In genomic region chr9:106405275-106405674, GRCm38 (mm10) we compare ENCODE assay signal across 12 mouse cellular contexts. TPM values are rescaled to one million over a fixed set of nuclear protein-coding genes. Genes with fewer than 3 reads are reported as not detected.
DNase-seq lines count a peak whose midpoint lies in the region; ATAC-seq and TF ChIP-seq lines count a peak whose summit lies in the region.
"Had no signal": no experiment of that assay in that cellular context is flagged by ENCODE, and none has a peak within 500 bp of the region (broad histone marks: within the 10 kb centered on the region; RNA-seq: fewer than 3 reads in every experiment).

No protein-coding gene starts in this region.

- H3K9ac ChIP-seq in forebrain, postnatal 0 days = no peak overlapping the region
- H3K9ac ChIP-seq: hindbrain, embryonic 15.5 days; midbrain, embryonic 12.5 days had no signal

- no peak for ATAC-seq in forebrain, postnatal 0 days

- H3K4me2 ChIP-seq in forebrain, postnatal 0 days (ENCODE audit: low read depth) = no peak overlapping the region
- H3K4me2 ChIP-seq: hindbrain, embryonic 15.5 days; midbrain, embryonic 12.5 days had no signal

- intact Hi-C loops in gastrocnemius, postnatal 36 days (cut with DNase I) = no loop called here

- no peaks in the 10 kb centered on the region for H3K27me3 ChIP-seq in forebrain, postnatal 0 days (ENCODE audit: insufficient read depth, low read length)
- H3K27me3 ChIP-seq: hindbrain, embryonic 15.5 days; midbrain, embryonic 12.5 days had no signal

- H3K27ac ChIP-seq in layer of hippocampus, adult 2 months = no peak overlapping the region
- H3K27ac ChIP-seq in forebrain, postnatal 0 days (ENCODE audit: low read depth, low read length) = no peak overlapping the region
- H3K27ac ChIP-seq: hindbrain, embryonic 15.5 days; midbrain, embryonic 12.5 days had no signal

- DNase-seq in lung, adult 18-20 months = peak; percentile 56 to 71
- DNase-seq in lung, adult 2 months = no peak
- peak; percentile 61 to 69 for DNase-seq in gastrocnemius, postnatal 36 days
- DNase-seq in kidney, adult 9 months = peak; percentile 64
- DNase-seq in lung, postnatal 36 days = peak; percentile 74
- no peak for DNase-seq in thymus, postnatal 14 days
- DNase-seq in layer of hippocampus, adult 2 months (ENCODE audit: low spot score in 2 of 2) = no peak
- DNase-seq in forebrain, postnatal 0 days = no peak
- DNase-seq: cerebellum, adult 11-12 months had no signal

- no peak for TF ChIP-seq CTCF in lung, adult 2 months (IDR thresholded peaks at IDR 0.05; ENCODE audit: insufficient read depth, low read length)
- no peak for TF ChIP-seq CTCF in layer of hippocampus, adult 2 months (conservative IDR thresholded peaks at IDR 0.05)
- TF ChIP-seq CTCF in forebrain, postnatal 0 days (IDR thresholded peaks at IDR 0.05; ENCODE audit: low read depth) = no peak

- H3K4me1 ChIP-seq in lung, adult 2 months (ENCODE audit: control insufficient read depth, insufficient read depth, low read length) = no peaks in the 10 kb centered on the region; the same call in 1 of the 2 replicates
- H3K4me1 ChIP-seq in forebrain, postnatal 0 days (ENCODE audit: insufficient read depth) = no peaks in the 10 kb centered on the region

- H3K4me3 ChIP-seq in lung, adult 2 months (replicated peaks; ENCODE audit: extremely low read depth, low read depth, low read length) = no peak overlapping the region
- H3K4me3 ChIP-seq in layer of hippocampus, adult 2 months = no peak overlapping the region
- H3K4me3 ChIP-seq in forebrain, postnatal 0 days (ENCODE audit: low read depth, low read length) = no peak overlapping the region
- H3K4me3 ChIP-seq: hindbrain, embryonic 15.5 days; midbrain, embryonic 12.5 days had no signal

- TF ChIP-seq POLR2A in lung, adult 2 months (IDR thresholded peaks at IDR 0.05; ENCODE audit: borderline replicate concordance, extremely low read depth, low read depth, low read length) = no peak

- H3K9me3 ChIP-seq in forebrain, postnatal 0 days (ENCODE audit: low read length) = no peaks in the 10 kb centered on the region
- H3K9me3 ChIP-seq: hindbrain, embryonic 15.5 days; midbrain, embryonic 12.5 days had no signal

- 40% methylated on average over 6 of the region's 6 CpGs for WGBS in lung, adult 2 months
- 37% methylated on average over 6 of the region's 6 CpGs for WGBS in forebrain, postnatal 0 days

- H3K36me3 ChIP-seq in forebrain, postnatal 0 days (ENCODE audit: insufficient read depth) = no peaks in the 10 kb centered on the region
- H3K36me3 ChIP-seq: G1E; hindbrain, embryonic 15.5 days; midbrain, embryonic 12.5 days had no signal

RNA-seq across cellular contexts. Expression of gene Rpl29, which starts 24.0 kb away (rescaled TPM):
- 288 and 319 TPM in 2 replicates for polyA plus RNA-seq in lung, adult 2 months (2012; rRNA removed)
- 100 to 1,000 TPM; 218 to 266 TPM for total RNA-seq in gastrocnemius, postnatal 36 days (2021)
- 100 to 1,000 TPM; 260 to 265 TPM for total RNA-seq in layer of hippocampus, adult 2 months (2021)
- total RNA-seq in forebrain, postnatal 0 days (2014; rRNA removed) = 890 and 984 TPM in 2 replicates
- polyA plus RNA-seq in forebrain, postnatal 0 days (2015; fragmentation: Nextera tagmentation; extraction: Ambion mirVana) = 678 and 804 TPM in 2 replicates

RNA-seq across cellular contexts. Expression of gene Acy1, which starts 32.8 kb away (rescaled TPM):
- 6.5 and 10.0 TPM in 2 replicates for polyA plus RNA-seq in lung, adult 2 months (2012; rRNA removed)
- total RNA-seq in gastrocnemius, postnatal 36 days (2021) = 10 to 100 TPM in 1 of 2 experiments, 1 to 10 TPM in 1; 9.0 to 12.3 TPM
- total RNA-seq in layer of hippocampus, adult 2 months (2021) = 10 to 100 TPM; 15.5 to 16.1 TPM
- 12.9 and 18.1 TPM in 2 replicates for total RNA-seq in forebrain, postnatal 0 days (2014; rRNA removed)
- polyA plus RNA-seq in forebrain, postnatal 0 days (2015; fragmentation: Nextera tagmentation; extraction: Ambion mirVana) = 20.5 and 21.0 TPM in 2 replicates

RNA-seq across cellular contexts. Expression of gene Dusp7, which starts 36.8 kb away (rescaled TPM):
- polyA plus RNA-seq in lung, adult 2 months (2012; rRNA removed) = 223 and 262 TPM in 2 replicates
- 10 to 100 TPM; 24.9 to 28.3 TPM for total RNA-seq in gastrocnemius, postnatal 36 days (2021)
- total RNA-seq in layer of hippocampus, adult 2 months (2021) = 10 to 100 TPM; 81.7 to 93.2 TPM
- total RNA-seq in forebrain, postnatal 0 days (2014; rRNA removed) = 43.5 and 44.5 TPM in 2 replicates
- 16.5 and 16.7 TPM in 2 replicates for polyA plus RNA-seq in forebrain, postnatal 0 days (2015; fragmentation: Nextera tagmentation; extraction: Ambion mirVana)

RNA-seq across cellular contexts. Expression of gene Abhd14b, which starts 42.0 kb away (rescaled TPM):
- polyA plus RNA-seq in lung, adult 2 months (2012; rRNA removed) = 80.0 and 80.9 TPM in 2 replicates
- 1 to 10 TPM; 3.5 to 4.5 TPM for total RNA-seq in gastrocnemius, postnatal 36 days (2021)
- total RNA-seq in layer of hippocampus, adult 2 months (2021) = 10 to 100 TPM; 13.9 to 17.0 TPM
- total RNA-seq in forebrain, postnatal 0 days (2014; rRNA removed) = 10.5 and 13.8 TPM in 2 replicates
- polyA plus RNA-seq in forebrain, postnatal 0 days (2015; fragmentation: Nextera tagmentation; extraction: Ambion mirVana) = 7.6 and 8.8 TPM in 2 replicates

RNA-seq across cellular contexts. Expression of gene Abhd14a, which starts 42.2 kb away (rescaled TPM):
- polyA plus RNA-seq in lung, adult 2 months (2012; rRNA removed) = 27.2 and 34.4 TPM in 2 replicates
- 10 to 100 TPM; 14.6 to 15.7 TPM for total RNA-seq in gastrocnemius, postnatal 36 days (2021)
- total RNA-seq in layer of hippocampus, adult 2 months (2021) = 10 to 100 TPM; 39.0 to 39.4 TPM
- total RNA-seq in forebrain, postnatal 0 days (2014; rRNA removed) = 54.4 and 63.2 TPM in 2 replicates
- 84.1 and 87.1 TPM in 2 replicates for polyA plus RNA-seq in forebrain, postnatal 0 days (2015; fragmentation: Nextera tagmentation; extraction: Ambion mirVana)

Comparison
In these comparisons a context has a peak if more than half of its experiments do, and no peak if none do; other contexts are left out.
1. DNase-seq: peak in lung, adult 18-20 months (2 of 2), gastrocnemius, postnatal 36 days (2 of 2), kidney, adult 9 months (single experiment) and lung, postnatal 36 days (single experiment); none in lung, adult 2 months (single experiment), thymus, postnatal 14 days (single experiment), layer of hippocampus, adult 2 months (0 of 2) and forebrain, postnatal 0 days (single experiment).